18 mouse cellular contexts compared by ENCODE assay signal in the genomic region with DNA sequence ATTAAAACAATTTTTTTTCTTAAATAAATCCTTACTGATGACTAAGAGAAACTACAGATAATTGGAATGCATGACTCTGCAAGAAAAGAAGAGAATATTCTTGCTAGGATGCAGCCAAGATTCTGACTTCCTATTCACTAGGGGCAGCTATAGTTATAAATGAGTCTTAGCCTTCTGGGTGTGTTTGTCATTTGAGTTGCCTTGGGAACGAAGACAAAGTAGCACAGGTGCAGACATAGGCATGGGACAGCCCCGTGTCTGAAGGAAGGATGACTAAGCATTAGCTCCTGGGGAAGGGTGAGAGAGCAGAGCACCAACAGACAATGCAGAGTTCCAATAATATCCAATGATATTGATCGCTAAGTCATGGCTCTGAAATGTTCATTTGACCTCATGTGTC.
A peak's percentile ranks its signal among the peaks of the same experiment; 100 is the strongest.
DNase-seq lines count a peak whose midpoint lies in the region; ATAC-seq and TF ChIP-seq lines count a peak whose summit lies in the region.
"Had no signal": no experiment of that assay in that cellular context is flagged by ENCODE, and none has a peak within 500 bp of the region (broad histone marks: within the 10 kb centered on the region; RNA-seq: fewer than 3 reads in every experiment).

No protein-coding gene starts in this region.

- no peak overlapping the region for H3K27ac ChIP-seq in intestine, postnatal 0 days (ENCODE audit: low read depth, low read length)
- H3K27ac ChIP-seq in intestine, embryonic 15.5 days: no peak overlapping the region
- H3K27ac ChIP-seq in limb, embryonic 10.5 days: no peak overlapping the region
- H3K27ac ChIP-seq: hindbrain, embryonic 13.5 days; limb, embryonic 15.5 days; midbrain, embryonic 13.5 days; stomach, embryonic 15.5 days had no signal

- no peak overlapping the region for H3K9ac ChIP-seq in intestine, postnatal 0 days (ENCODE audit: low read depth, low read length)
- no peak overlapping the region for H3K9ac ChIP-seq in intestine, embryonic 15.5 days
- H3K9ac ChIP-seq: hindbrain, embryonic 13.5 days; limb, embryonic 15.5 days; liver, postnatal 0 days; midbrain, embryonic 13.5 days; stomach, embryonic 15.5 days had no signal

- H3K36me3 ChIP-seq in intestine, postnatal 0 days (ENCODE audit: control insufficient read depth, insufficient read depth): no peaks in the 10 kb centered on the region
- no peaks in the 10 kb centered on the region for H3K36me3 ChIP-seq in intestine, embryonic 15.5 days
- no peaks in the 10 kb centered on the region for H3K36me3 ChIP-seq in limb, embryonic 10.5 days
- H3K36me3 ChIP-seq: hindbrain, embryonic 13.5 days; limb, embryonic 15.5 days; midbrain, embryonic 13.5 days; stomach, embryonic 15.5 days had no signal

- H3K4me1 ChIP-seq in intestine, postnatal 0 days (replicated peaks; ENCODE audit: control insufficient read depth, insufficient read depth, low read length): no peaks in the 10 kb centered on the region
- no peaks in the 10 kb centered on the region for H3K4me1 ChIP-seq in intestine, embryonic 15.5 days (replicated peaks)
- H3K4me1 ChIP-seq in limb, embryonic 10.5 days: peaks cover 3% of the 10 kb centered on the region; the same call in 1 of the 2 replicates
- H3K4me1 ChIP-seq: hindbrain, embryonic 13.5 days; midbrain, embryonic 13.5 days; stomach, embryonic 15.5 days had no signal

- peak; percentile 91 for ATAC-seq in intestine, postnatal 0 days
- ATAC-seq in intestine, embryonic 15.5 days: no peak
- peak; percentile 90 for ATAC-seq in activated CD4-positive, CD25-positive, alpha-beta regulatory T cell, adult 4 months
- ATAC-seq: liver, postnatal 0 days; midbrain, embryonic 13.5 days had no signal

- H3K4me2 ChIP-seq in intestine, postnatal 0 days (replicated peaks; ENCODE audit: low read depth): no peak overlapping the region
- no peak overlapping the region for H3K4me2 ChIP-seq in intestine, embryonic 15.5 days (replicated peaks)
- H3K4me2 ChIP-seq: hindbrain, embryonic 13.5 days; limb, embryonic 15.5 days; midbrain, embryonic 13.5 days; stomach, embryonic 15.5 days had no signal

- H3K9me3 ChIP-seq in intestine, postnatal 0 days (ENCODE audit: control insufficient read depth): no peaks in the 10 kb centered on the region
- no peaks in the 10 kb centered on the region for H3K9me3 ChIP-seq in intestine, embryonic 15.5 days
- no peaks in the 10 kb centered on the region for H3K9me3 ChIP-seq in limb, embryonic 10.5 days (replicated peaks)
- H3K9me3 ChIP-seq: hindbrain, embryonic 13.5 days; limb, embryonic 15.5 days; midbrain, embryonic 13.5 days; stomach, embryonic 15.5 days had no signal

- H3K4me3 ChIP-seq in intestine, postnatal 0 days (ENCODE audit: low read depth, low read length): no peak overlapping the region
- H3K4me3 ChIP-seq in intestine, embryonic 15.5 days (replicated peaks): no peak overlapping the region
- H3K4me3 ChIP-seq in limb, embryonic 10.5 days: no peak overlapping the region
- H3K4me3 ChIP-seq: hindbrain, embryonic 13.5 days; limb, embryonic 15.5 days; midbrain, embryonic 13.5 days; stomach, embryonic 15.5 days had no signal

- no peaks in the 10 kb centered on the region for H3K27me3 ChIP-seq in intestine, postnatal 0 days (replicated peaks; ENCODE audit: control insufficient read depth, insufficient read depth, low read length)
- no peaks in the 10 kb centered on the region for H3K27me3 ChIP-seq in intestine, embryonic 15.5 days (replicated peaks)
- H3K27me3 ChIP-seq in limb, embryonic 10.5 days (ENCODE audit: low read depth, poor library complexity, severe bottlenecking): no peaks in the 10 kb centered on the region
- H3K27me3 ChIP-seq: hindbrain, embryonic 13.5 days; limb, embryonic 15.5 days; midbrain, embryonic 13.5 days; stomach, embryonic 15.5 days had no signal

- TF ChIP-seq CTCF in intestine, postnatal 0 days (IDR thresholded peaks at IDR 0.05; ENCODE audit: low read depth): no peak

- 59% methylated on average over 3 of the region's 3 CpGs for WGBS in intestine, postnatal 0 days
- WGBS in intestine, embryonic 15.5 days: 59% methylated on average over 3 of the region's 3 CpGs
- 86% methylated on average over 3 of the region's 3 CpGs for WGBS in limb, embryonic 10.5 days

- DNase-seq in CD4-positive, CD25-positive, alpha-beta regulatory T cell, adult 2 months (ENCODE audit: low read depth, low spot score): peak; percentile 77
- peak; percentile 65 for DNase-seq in naive thymus-derived CD4-positive, alpha-beta T cell, adult 2 months (ENCODE audit: low read depth)
- DNase-seq in limb, embryonic 10.5 days (ENCODE audit: low spot score): no peak
- no peak for DNase-seq in urinary bladder, adult 18-20 months (ENCODE audit: low spot score in 2 of 2)
- DNase-seq in kidney, adult 9 months: no peak
- DNase-seq: cerebellum, adult 9-11 months; gastrocnemius, postnatal 14 days; liver, postnatal 0 days; lung, postnatal 4 days; right cerebral cortex, adult 18-20 months; thymus, postnatal 4 days had no signal

Comparison
In these comparisons a context has a peak if more than half of its experiments do, and no peak if none do; other contexts are left out.
1. DNase-seq: peak in CD4-positive, CD25-positive, alpha-beta regulatory T cell, adult 2 months (single experiment) and naive thymus-derived CD4-positive, alpha-beta T cell, adult 2 months (single experiment); none in limb, embryonic 10.5 days (single experiment), urinary bladder, adult 18-20 months (0 of 2) and kidney, adult 9 months (single experiment).